Mouse (Mus musculus): ENCODE measurements around the gene Supt20. TPM values are rescaled to one million over a fixed set of nuclear protein-coding genes. Genes with fewer than 3 reads are reported as not detected.
A peak's percentile ranks its signal among the peaks of the same experiment; 100 is the strongest.

Gene Supt20
- total and polyA plus RNA-seq, 3 experiments = 31.6 to 66.6 TPM; not detected in 1

DNA sequence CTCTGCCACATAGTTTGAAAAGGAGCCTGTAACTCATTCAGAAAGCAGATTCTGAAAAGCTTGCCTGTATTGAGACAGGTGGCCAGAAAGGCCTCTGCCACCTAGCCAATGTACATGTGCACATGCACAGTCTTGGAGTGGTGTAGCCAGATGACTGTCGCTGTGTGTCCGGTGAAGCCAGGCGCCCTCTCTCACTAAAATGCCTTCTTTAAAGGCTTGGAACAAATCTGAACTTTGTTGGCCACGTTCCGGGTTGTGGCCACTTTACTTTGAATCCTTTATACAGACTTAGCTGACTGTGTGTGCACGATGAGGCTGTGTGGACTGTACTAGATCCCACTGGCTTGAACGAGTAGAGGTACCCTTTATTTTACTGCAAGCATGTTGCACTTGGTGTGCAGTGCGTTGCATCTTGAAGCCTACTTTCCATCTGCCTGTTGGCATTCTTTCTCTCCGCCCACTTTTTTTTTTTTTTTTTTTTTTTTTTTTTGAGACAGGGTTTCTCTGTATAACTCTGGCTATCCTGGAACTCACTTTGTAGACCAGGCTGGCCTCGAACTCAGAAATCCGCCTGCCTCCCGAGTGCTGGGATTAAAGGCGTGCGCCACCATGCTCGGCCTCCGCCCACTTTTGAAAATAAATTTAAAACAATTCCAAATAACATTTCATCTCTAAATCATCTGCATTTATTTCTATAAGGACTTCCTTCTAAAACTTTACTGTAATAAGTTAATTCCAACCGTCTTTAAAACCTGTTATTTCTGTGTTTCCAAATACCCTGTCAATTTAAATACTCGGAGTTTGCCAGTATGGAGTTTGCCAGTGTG is 43.7 kb downstream of the Supt20 start:
- no peak for TF ChIP-seq ZMIZ1 (IDR thresholded peaks at IDR 0.05; ENCODE audit: low read depth, low read length)
- peak; percentile 13; the same call in 1 of the 2 replicates for TF ChIP-seq SIN3A (IDR thresholded peaks at IDR 0.05; ENCODE audit: low read length)
- peak; percentile 47; the same call in 1 of the 2 replicates for TF ChIP-seq MAX (IDR thresholded peaks at IDR 0.05; ENCODE audit: low read length)
- peak; percentile 30 for TF ChIP-seq MXI1 (IDR thresholded peaks at IDR 0.05; ENCODE audit: low read depth, low read length)
- no peak for TF ChIP-seq MEF2A (IDR thresholded peaks at IDR 0.05; ENCODE audit: extremely low read depth, insufficient replicate concordance, low read depth, low read length, poor library complexity, severe bottlenecking)
- TF ChIP-seq POLR2A (IDR thresholded peaks at IDR 0.05; ENCODE audit: control insufficient read depth in 1 of 2, insufficient read depth in 1 of 2, low read depth in 1 of 2, low read length in 2 of 2, poor library complexity in 1 of 2) = peak in 1 of 2 experiments; percentile 57; a peak in 1 of 4 replicates
- 0 out of 2 replicates have a peak, but pooled peaks have one; percentile 36 for TF ChIP-seq MYC (IDR thresholded peaks at IDR 0.05; ENCODE audit: low read depth, low read length)
- no peak for TF ChIP-seq GATA1 (IDR thresholded peaks at IDR 0.05; ENCODE audit: low read depth, low read length)
- TF ChIP-seq ZNF384 (IDR thresholded peaks at IDR 0.05; ENCODE audit: low read depth, low read length) = peak; percentile 92
- H3K36me3 ChIP-seq (ENCODE audit: control insufficient read depth in 1 of 2, insufficient read depth in 2 of 2, low read length in 2 of 2) = peaks cover 16 to 30% of the 10 kb centered on the region in 2 experiments
- H3K9me3 ChIP-seq (replicated peaks; ENCODE audit: insufficient read depth, low read length) = no peaks in the 10 kb centered on the region
- DNase-seq (ENCODE audit: low read depth, low spot score) = peak; percentile 71
- H3K79me2 ChIP-seq (ENCODE audit: control insufficient read depth, insufficient read depth, low read length, poor library complexity) = peaks cover 36% of the 10 kb centered on the region
- peak overlapping the region; percentile 91 for H3K9ac ChIP-seq (ENCODE audit: control insufficient read depth, low read depth, low read length, poor library complexity, severe bottlenecking)
- peaks cover 11 to 14% of the 10 kb centered on the region in 2 experiments for H3K4me1 ChIP-seq (ENCODE audit: control insufficient read depth in 1 of 2, insufficient read depth in 2 of 2, low read length in 2 of 2)
- no peaks in the 10 kb centered on the region for H3K27me3 ChIP-seq (ENCODE audit: control insufficient read depth in 1 of 2, insufficient read depth in 2 of 2, low read length in 2 of 2)
- peak overlapping the region; percentile 89; the same call in 1 of the 2 replicates for H3K27ac ChIP-seq (ENCODE audit: control insufficient read depth, low read depth, low read length)
- H3K4me3 ChIP-seq (ENCODE audit: control insufficient read depth in 1 of 2, insufficient read depth in 1 of 2, low read depth in 2 of 2, low read length in 2 of 2) = peak overlapping the region; percentile 88 to 99

DNA sequence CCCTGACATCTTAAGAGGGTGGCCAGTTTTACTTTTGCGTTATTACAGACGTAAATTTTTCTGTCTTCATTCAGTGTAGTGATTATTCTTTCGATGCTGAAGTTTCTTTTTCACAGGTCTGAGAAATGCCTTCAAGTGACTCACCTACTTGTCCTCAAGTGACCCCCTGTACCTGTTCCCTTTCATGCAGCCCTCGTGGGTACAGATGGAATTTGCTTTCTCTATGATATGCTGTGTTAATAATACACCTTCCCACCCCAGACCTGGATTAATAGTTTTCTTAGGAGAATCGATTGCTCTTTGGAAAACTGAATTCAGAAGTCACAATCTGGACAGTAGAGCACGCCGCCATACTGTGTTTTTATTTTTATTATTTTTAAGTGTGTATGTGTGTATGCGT is 44.7 kb downstream of the Supt20 start:
- DNase-seq (ENCODE audit: low read depth, low spot score) = no peak
- no peak for TF ChIP-seq POLR2A (IDR thresholded peaks at IDR 0.05; ENCODE audit: control insufficient read depth in 1 of 2, insufficient read depth in 1 of 2, low read depth in 1 of 2, low read length in 2 of 2, poor library complexity in 1 of 2)
- no peak for TF ChIP-seq MAZ (IDR thresholded peaks at IDR 0.05; ENCODE audit: low read depth, low read length)
- no peak for TF ChIP-seq TBP (IDR thresholded peaks at IDR 0.05; ENCODE audit: low read depth, low read length)
- TF ChIP-seq TCF12 (IDR thresholded peaks at IDR 0.05; ENCODE audit: low read depth, low read length) = no peak
- no peak for TF ChIP-seq CHD1 (IDR thresholded peaks at IDR 0.05; ENCODE audit: low read depth, low read length)
- TF ChIP-seq ETS1 (IDR thresholded peaks at IDR 0.05; ENCODE audit: low read depth, low read length) = no peak
- no peak for TF ChIP-seq TAL1 (IDR thresholded peaks at IDR 0.05; ENCODE audit: low read length)
- TF ChIP-seq MEF2A (IDR thresholded peaks at IDR 0.05; ENCODE audit: extremely low read depth, insufficient replicate concordance, low read depth, low read length, poor library complexity, severe bottlenecking) = no peak
- no peak for TF ChIP-seq ELF1 (IDR thresholded peaks at IDR 0.05; ENCODE audit: low read depth, low read length)
- TF ChIP-seq POLR2AphosphoS5 (IDR thresholded peaks at IDR 0.05; ENCODE audit: borderline replicate concordance, low read depth, low read length) = no peak
- TF ChIP-seq SMC3 (IDR thresholded peaks at IDR 0.05; ENCODE audit: low read depth, low read length) = no peak
- TF ChIP-seq JUND (IDR thresholded peaks at IDR 0.05; ENCODE audit: low read depth, low read length) = no peak
- TF ChIP-seq GABPA (IDR thresholded peaks at IDR 0.05; ENCODE audit: low read depth, low read length) = no peak
- no peak for TF ChIP-seq MYC (IDR thresholded peaks at IDR 0.05; ENCODE audit: low read depth, low read length)

More for the DNA sequence above, 44.7 kb downstream of the Supt20 start:
- Histone ChIP-seq H3K27me3 (ENCODE audit: control insufficient read depth in 1 of 2, insufficient read depth in 2 of 2, low read length in 2 of 2) (no peaks in the 10 kb centered on the region), H3K9ac (ENCODE audit: control insufficient read depth, low read depth, low read length, poor library complexity, severe bottlenecking) (no peak overlapping the region), H3K27ac (ENCODE audit: control insufficient read depth, low read depth, low read length) (no peak overlapping the region), H3K79me2 (ENCODE audit: control insufficient read depth, insufficient read depth, low read length, poor library complexity) (peaks cover 36% of the 10 kb centered on the region), H3K4me3 (ENCODE audit: control insufficient read depth in 1 of 2, insufficient read depth in 1 of 2, low read depth in 2 of 2, low read length in 2 of 2) (no peak overlapping the region), H3K4me1 (ENCODE audit: control insufficient read depth in 1 of 2, insufficient read depth in 2 of 2, low read length in 2 of 2) (peaks cover 11% of the 10 kb centered on the region in 2 experiments), H3K9me3 (replicated peaks; ENCODE audit: insufficient read depth, low read length) (no peaks in the 10 kb centered on the region), H3K36me3 (ENCODE audit: control insufficient read depth in 1 of 2, insufficient read depth in 2 of 2, low read length in 2 of 2) (peaks cover 14 to 22% of the 10 kb centered on the region in 2 experiments)
